Mouse (Mus musculus) E14TG2a.4 (cell line): ENCODE results near the gene Tmem198.

Experiments
- CTCF ChIP-seq: conservative IDR thresholded peaks from 2 replicates; pipeline ENCODE4 v1.5.1; 2014; ENCODE audit warnings: low read length
- NANOG ChIP-seq: IDR thresholded peaks from 2 replicates; pipeline ENCODE4 v1.6.1; 2014; ENCODE audit warnings: borderline replicate concordance, low read length, mixed read lengths
- POU5F1 ChIP-seq: IDR thresholded peaks from 2 replicates; pipeline ENCODE4 v1.6.1; 2014; ENCODE audit warnings: low read length, borderline replicate concordance

DNA sequence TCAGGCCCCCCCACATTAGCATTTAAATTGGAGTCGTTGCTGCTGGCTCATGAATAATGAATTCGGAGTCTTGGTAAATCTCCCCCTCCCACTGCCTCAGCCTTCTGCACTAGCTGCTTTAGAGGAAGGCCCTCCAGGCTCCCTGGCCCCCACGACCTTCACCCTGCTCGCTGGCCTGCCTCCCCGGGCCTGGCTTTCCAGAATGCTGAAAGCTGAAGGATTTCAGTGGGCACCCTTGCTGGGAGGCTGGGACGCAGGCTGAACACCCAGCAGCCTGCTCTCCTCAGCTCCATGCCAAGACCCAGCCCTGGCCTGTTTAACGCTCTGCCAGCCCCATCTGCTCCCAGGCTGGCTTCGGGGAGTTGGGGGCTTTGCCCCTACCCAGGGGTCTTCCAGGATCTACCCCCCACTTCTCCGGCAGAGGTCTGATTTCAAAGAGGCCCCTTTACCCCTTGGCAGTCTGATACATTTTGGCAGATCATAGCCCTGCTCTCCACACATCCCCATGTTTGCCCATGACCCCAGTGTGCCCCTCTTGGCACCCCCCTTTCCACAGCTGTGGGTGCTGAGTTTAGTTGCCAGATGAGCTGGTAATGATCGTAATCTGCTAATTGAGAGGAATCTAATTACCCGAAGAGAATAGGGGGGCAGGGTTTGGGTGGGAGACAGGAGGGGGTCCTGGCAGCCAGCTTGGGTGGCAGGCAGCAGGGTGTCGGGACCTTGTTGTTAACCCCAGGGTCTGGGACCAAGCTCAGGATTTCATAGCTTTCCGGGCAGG lies 35.9 kb upstream of the Tmem198 start:
- TF ChIP-seq CTCF (no peak), NANOG (no peak), POU5F1 (no peak)
